Mouse (Mus musculus): ENCODE measurements around the gene Taf12. TPM values are rescaled to one million over a fixed set of nuclear protein-coding genes. Genes with fewer than 3 reads are reported as not detected.

Gene Taf12
- polyA plus RNA-seq, 1 experiment from 2014 or later: 40.3 TPM

DNA sequence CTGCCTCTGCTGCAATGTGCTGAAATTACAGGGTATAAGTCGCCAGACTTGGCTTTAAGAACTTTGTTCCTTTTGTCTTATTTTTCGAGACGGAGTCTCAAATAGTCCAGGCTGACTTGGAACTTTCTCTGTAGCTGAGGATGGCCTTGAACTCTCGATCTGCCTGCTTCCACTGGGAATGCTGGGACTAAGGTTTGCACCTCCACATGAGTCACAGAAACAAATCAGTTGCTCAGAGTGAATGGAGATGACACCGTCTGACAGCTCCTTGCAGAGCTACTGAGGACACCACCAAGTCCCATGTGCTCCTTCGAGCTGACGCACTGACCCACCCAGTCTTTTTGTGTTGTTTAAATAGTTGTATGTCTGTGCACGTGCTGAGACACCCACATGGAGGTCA, 21.0 kb upstream of the Taf12 start:
- WGBS: 85% methylated on average over 8 of the region's 8 CpGs
- Histone ChIP-seq H3K27me3 (replicated peaks; ENCODE audit: control insufficient read depth, insufficient read depth, low read length) (no peaks in the 10 kb centered on the region), H3K27ac (ENCODE audit: low read depth, low read length) (no peak overlapping the region), H3K4me1 (ENCODE audit: control insufficient read depth, insufficient read depth, low read depth, low read length) (no peaks in the 10 kb centered on the region), H3K36me3 (ENCODE audit: control insufficient read depth, insufficient read depth, low read length) (peaks cover 14% of the 10 kb centered on the region; the same call in 1 of the 2 replicates), H3K9me3 (ENCODE audit: control insufficient read depth, low read length) (no peaks in the 10 kb centered on the region), H3K4me3 (ENCODE audit: low read length) (no peak overlapping the region), H3K9ac (ENCODE audit: low read depth, low read length) (no peak overlapping the region), H3K4me2 (ENCODE audit: low read length) (no peak overlapping the region)
- ATAC-seq: no peak

DNA sequence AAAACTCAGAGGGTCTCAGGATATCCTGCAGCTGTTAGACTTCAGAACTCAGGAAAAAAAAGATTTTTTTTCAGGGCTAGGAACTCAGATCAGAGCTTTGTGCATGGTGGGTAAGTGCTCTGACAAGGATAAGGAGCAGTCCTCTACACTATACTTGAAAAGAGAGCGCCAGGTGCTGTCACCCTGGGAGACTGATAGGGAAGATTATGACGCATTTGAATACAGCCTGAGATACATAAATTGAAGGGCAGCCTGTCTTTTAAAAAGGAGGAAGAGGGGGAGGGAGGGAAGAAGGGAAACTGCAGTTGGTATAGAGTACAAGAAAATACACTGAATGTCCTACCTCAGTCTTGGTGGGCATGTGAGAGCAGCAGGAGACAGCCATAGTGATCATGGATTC, 20.6 kb upstream of the Taf12 start:
- Histone ChIP-seq H3K4me2 (ENCODE audit: low read length) (no peak overlapping the region), H3K4me3 (ENCODE audit: low read length) (no peak overlapping the region), H3K27me3 (replicated peaks; ENCODE audit: control insufficient read depth, insufficient read depth, low read length) (no peaks in the 10 kb centered on the region), H3K9ac (ENCODE audit: low read depth, low read length) (no peak overlapping the region), H3K27ac (ENCODE audit: low read depth, low read length) (no peak overlapping the region), H3K9me3 (ENCODE audit: control insufficient read depth, low read length) (no peaks in the 10 kb centered on the region), H3K36me3 (ENCODE audit: control insufficient read depth, insufficient read depth, low read length) (peaks cover 14% of the 10 kb centered on the region; the same call in 1 of the 2 replicates), H3K4me1 (ENCODE audit: control insufficient read depth, insufficient read depth, low read depth, low read length) (no peaks in the 10 kb centered on the region)
- no peak for ATAC-seq
- WGBS: 82% methylated on average over 2 of the region's 2 CpGs

DNA sequence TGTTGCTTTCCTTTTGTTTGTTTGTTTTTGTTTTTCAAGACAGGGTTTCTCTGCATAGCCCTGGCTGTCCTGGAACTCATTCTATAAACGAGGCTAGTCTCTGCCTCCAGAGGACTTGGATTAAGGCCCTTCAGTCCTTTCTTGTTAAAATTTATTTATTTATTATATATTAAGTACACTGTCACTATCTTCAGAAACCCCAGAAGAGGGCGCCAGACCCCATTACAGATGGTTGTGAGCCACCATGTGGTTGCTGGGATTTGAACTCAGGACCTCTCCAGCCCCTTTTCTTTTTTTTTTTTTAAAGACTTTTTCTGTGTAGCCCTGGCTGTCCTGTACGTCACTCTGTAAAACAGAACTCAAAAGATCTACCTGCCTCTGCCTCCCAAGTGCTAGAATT, 19.2 kb upstream of the Taf12 start:
- Histone ChIP-seq H3K27ac (ENCODE audit: low read depth, low read length) (no peak overlapping the region), H3K36me3 (ENCODE audit: control insufficient read depth, insufficient read depth, low read length) (peaks cover 10% of the 10 kb centered on the region; the same call in 1 of the 2 replicates), H3K4me3 (ENCODE audit: low read length) (no peak overlapping the region), H3K4me2 (ENCODE audit: low read length) (no peak overlapping the region), H3K4me1 (ENCODE audit: control insufficient read depth, insufficient read depth, low read depth, low read length) (peaks cover 9% of the 10 kb centered on the region), H3K27me3 (replicated peaks; ENCODE audit: control insufficient read depth, insufficient read depth, low read length) (no peaks in the 10 kb centered on the region), H3K9me3 (ENCODE audit: control insufficient read depth, low read length) (no peaks in the 10 kb centered on the region), H3K9ac (ENCODE audit: low read depth, low read length) (no peak overlapping the region)
- ATAC-seq: no peak
- WGBS: 83% methylated on average over 3 of the region's 3 CpGs

DNA sequence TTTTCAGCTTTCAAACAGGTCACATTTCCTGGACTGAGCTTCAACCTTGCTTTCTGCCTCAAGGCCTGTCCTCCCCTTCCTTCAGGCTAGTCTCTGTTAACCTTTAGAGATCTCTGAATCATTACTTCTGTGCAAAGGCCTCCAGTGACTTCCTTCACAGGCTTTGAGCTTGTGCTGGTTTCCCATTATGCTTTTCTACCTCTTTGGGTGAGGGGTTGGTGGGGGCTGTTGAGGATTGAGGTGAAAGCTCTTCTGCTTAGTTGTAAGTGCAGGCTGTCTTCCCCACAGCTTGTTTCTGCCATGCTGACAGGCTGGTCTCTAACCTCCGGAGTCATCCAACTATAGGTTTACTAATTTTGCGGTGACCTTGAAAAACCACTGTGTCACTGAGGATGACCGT, 17.8 kb upstream of the Taf12 start:
- H3K9me3 ChIP-seq (ENCODE audit: control insufficient read depth, low read length): no peaks in the 10 kb centered on the region
- H3K4me1 ChIP-seq (ENCODE audit: control insufficient read depth, insufficient read depth, low read depth, low read length): peaks cover 14% of the 10 kb centered on the region
- H3K9ac ChIP-seq (ENCODE audit: low read depth, low read length): no peak overlapping the region
- 93% methylated on average over 3 of the region's 3 CpGs for WGBS
- no peak overlapping the region for H3K4me3 ChIP-seq (ENCODE audit: low read length)
- no peak overlapping the region for H3K4me2 ChIP-seq (ENCODE audit: low read length)
- H3K27me3 ChIP-seq (replicated peaks; ENCODE audit: control insufficient read depth, insufficient read depth, low read length): no peaks in the 10 kb centered on the region
- ATAC-seq: no peak
- H3K36me3 ChIP-seq (ENCODE audit: control insufficient read depth, insufficient read depth, low read length): no peaks in the 10 kb centered on the region
- H3K27ac ChIP-seq (ENCODE audit: low read depth, low read length): no peak overlapping the region

DNA sequence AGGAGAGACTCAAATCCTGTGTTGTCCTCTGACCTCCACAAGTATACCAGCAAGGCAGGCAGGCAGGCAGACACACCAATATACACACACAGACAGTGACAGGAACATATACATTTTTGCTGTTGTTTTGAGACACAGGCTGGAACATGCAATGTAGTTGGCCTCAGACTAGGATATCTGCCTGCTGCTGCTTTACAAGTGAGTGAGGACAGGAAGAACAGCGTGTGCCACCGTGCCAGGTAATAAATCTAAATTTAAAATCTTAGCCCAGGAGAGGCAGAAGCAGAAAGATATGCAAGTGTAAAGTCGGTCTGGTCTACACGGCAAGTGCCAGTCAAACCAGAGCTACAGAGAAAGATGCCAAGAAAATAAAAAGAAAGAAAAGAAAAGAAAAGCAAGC, 14.9 kb upstream of the Taf12 start:
- Histone ChIP-seq H3K36me3 (ENCODE audit: control insufficient read depth, insufficient read depth, low read length) (no peaks in the 10 kb centered on the region), H3K27ac (ENCODE audit: low read depth, low read length) (no peak overlapping the region), H3K4me3 (ENCODE audit: low read length) (no peak overlapping the region), H3K4me2 (ENCODE audit: low read length) (no peak overlapping the region), H3K9ac (ENCODE audit: low read depth, low read length) (no peak overlapping the region), H3K9me3 (ENCODE audit: control insufficient read depth, low read length) (no peaks in the 10 kb centered on the region), H3K4me1 (ENCODE audit: control insufficient read depth, insufficient read depth, low read depth, low read length) (peaks cover 18% of the 10 kb centered on the region), H3K27me3 (replicated peaks; ENCODE audit: control insufficient read depth, insufficient read depth, low read length) (no peaks in the 10 kb centered on the region)
- ATAC-seq: no peak
- WGBS: 93% methylated on average over 4 of the region's 4 CpGs

DNA sequence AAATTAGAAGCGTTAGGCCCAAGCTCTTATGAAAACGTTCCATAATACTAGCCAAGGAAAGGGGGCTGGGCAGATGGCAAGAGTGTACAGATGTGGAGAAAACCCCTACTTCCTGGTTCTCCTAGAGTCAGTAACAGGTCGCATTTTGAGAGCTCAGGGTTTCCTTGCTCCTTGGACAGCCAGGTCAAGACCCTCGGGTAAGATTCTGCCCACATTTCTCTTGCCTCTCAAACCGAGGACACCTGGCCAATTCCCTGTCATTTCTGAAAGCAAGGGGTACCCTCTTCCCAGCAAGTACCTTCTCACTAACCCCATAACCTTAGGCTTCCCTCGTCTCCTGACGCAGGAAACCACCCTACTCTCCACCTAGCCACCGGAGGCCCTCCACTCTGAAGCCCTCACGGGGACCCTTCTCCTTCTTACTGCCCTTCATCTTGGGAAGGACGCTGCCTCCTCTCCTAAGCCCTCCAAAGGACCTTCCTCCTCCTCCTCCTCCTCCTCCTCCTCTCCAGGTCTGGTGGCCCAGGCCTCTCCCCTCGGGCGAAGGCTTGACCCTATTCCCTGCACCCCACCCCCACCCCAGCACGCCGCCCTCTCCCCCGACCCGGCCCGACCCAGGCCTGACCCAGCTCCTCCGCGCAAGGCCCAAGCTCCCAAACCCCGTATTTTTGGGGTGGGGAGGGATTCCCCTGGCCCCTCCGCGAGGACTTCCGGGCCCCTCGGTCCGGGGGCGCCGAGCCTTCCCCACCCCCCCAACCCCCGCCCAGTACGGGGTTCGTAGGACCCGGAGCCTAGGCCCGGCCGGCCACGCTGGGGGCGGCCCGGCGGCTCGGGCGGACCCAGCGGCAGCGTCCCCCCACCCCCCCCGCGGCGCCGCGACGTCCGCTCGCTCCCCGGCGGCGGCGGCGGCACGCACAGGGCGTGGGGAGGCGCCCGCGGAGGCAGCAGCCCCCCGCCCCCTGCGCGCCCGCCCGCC, 13.5 kb upstream of the Taf12 start:
- Histone ChIP-seq H3K27ac (ENCODE audit: low read depth, low read length) (peak overlapping the region; percentile 96), H3K4me2 (ENCODE audit: low read length) (peak overlapping the region; percentile 89), H3K9me3 (ENCODE audit: control insufficient read depth, low read length) (no peaks in the 10 kb centered on the region), H3K4me3 (ENCODE audit: low read length) (peak overlapping the region; percentile 84), H3K36me3 (ENCODE audit: control insufficient read depth, insufficient read depth, low read length) (no peaks in the 10 kb centered on the region), H3K4me1 (ENCODE audit: control insufficient read depth, insufficient read depth, low read depth, low read length) (peaks cover 18% of the 10 kb centered on the region), H3K9ac (ENCODE audit: low read depth, low read length) (peak overlapping the region; percentile 97), H3K27me3 (replicated peaks; ENCODE audit: control insufficient read depth, insufficient read depth, low read length) (no peaks in the 10 kb centered on the region)
- peak; percentile 86 for ATAC-seq
- 3% methylated on average over 35 of the region's 64 CpGs for WGBS

DNA sequence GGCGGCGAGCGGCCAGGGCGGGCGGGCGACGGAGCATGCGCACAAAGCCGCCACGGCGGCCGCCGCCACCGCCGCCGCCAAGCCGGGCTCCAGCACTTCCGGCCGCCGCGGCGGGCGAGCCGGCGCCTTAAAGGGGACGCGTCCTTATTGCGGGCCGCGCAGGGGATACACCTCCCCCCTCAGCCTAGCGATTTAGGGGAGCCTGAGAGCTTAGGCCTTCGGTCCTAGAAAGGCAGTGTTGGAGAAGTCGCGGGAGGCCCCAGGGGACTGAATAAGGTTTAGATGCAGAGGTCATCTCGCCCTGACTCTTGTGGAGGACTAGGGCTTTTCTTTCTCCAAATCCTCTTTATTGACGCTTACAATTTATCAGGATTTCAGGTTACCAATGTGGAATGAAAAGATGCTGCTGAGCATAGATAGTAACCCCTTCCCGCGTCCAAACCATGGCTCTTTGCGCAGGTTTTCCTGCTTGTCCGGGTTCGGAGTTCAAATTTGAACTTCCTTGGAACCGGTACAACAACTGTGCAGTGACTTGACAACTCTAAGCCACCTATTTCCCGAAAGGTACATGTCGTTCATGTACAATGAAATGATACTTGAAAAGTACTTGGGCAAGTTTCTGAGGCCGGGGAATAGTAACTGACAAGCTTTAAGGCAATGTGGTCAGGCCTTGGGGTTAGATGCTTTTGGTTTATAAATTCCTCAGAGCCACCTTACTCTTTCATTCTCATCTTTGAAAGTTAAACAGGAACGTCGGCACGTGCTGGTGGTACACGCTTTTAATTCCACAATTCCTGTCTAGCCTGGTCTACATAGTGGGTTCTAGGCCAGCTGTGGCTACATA, 12.4 kb upstream of the Taf12 start, which contains the start of gene Gmeb1:
Gmeb1 (minus strand) TSS at position 89 of the 844 bp plus-strand sequence.
- Histone ChIP-seq H3K27me3 (replicated peaks; ENCODE audit: control insufficient read depth, insufficient read depth, low read length) (no peaks in the 10 kb centered on the region), H3K4me3 (ENCODE audit: low read length) (peak within 1 kb of the TSS; percentile 84), H3K9ac (ENCODE audit: low read depth, low read length) (peak within 1 kb of the TSS; percentile 97), H3K36me3 (ENCODE audit: control insufficient read depth, insufficient read depth, low read length) (no peaks in the 10 kb centered on the region), H3K9me3 (ENCODE audit: control insufficient read depth, low read length) (no peaks in the 10 kb centered on the region), H3K4me2 (ENCODE audit: low read length) (peak within 1 kb of the TSS; percentile 89), H3K27ac (ENCODE audit: low read depth, low read length) (peak within 1 kb of the TSS; percentile 96), H3K4me1 (ENCODE audit: control insufficient read depth, insufficient read depth, low read depth, low read length) (peaks cover 18% of the 10 kb centered on the region)
- peak; percentile 94 for ATAC-seq
- WGBS: 21% methylated on average over 35 of the region's 49 CpGs

DNA sequence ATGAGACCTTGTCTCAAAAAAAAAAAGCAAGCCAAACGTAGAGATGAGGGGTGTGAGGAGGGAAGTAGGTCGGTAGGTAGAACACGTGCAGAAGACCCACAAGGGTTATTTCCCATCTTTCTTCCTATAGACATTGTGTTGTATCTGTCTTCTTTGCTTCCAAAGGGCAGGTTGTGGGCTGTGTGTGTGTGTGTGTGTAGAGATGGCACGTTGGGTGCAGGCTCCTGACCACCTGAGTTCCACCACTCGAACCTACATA, 11.9 kb upstream of the Taf12 start:
- WGBS: 86% methylated on average over 5 of the region's 5 CpGs
- Histone ChIP-seq H3K9ac (ENCODE audit: low read depth, low read length) (no peak overlapping the region), H3K36me3 (ENCODE audit: control insufficient read depth, insufficient read depth, low read length) (no peaks in the 10 kb centered on the region), H3K9me3 (ENCODE audit: control insufficient read depth, low read length) (no peaks in the 10 kb centered on the region), H3K27ac (ENCODE audit: low read depth, low read length) (no peak overlapping the region; the same call in 1 of the 2 replicates), H3K27me3 (replicated peaks; ENCODE audit: control insufficient read depth, insufficient read depth, low read length) (no peaks in the 10 kb centered on the region), H3K4me1 (ENCODE audit: control insufficient read depth, insufficient read depth, low read depth, low read length) (peaks cover 18% of the 10 kb centered on the region), H3K4me2 (ENCODE audit: low read length) (no peak overlapping the region; the same call in 1 of the 2 replicates), H3K4me3 (ENCODE audit: low read length) (no peak overlapping the region)
- ATAC-seq: no peak

DNA sequence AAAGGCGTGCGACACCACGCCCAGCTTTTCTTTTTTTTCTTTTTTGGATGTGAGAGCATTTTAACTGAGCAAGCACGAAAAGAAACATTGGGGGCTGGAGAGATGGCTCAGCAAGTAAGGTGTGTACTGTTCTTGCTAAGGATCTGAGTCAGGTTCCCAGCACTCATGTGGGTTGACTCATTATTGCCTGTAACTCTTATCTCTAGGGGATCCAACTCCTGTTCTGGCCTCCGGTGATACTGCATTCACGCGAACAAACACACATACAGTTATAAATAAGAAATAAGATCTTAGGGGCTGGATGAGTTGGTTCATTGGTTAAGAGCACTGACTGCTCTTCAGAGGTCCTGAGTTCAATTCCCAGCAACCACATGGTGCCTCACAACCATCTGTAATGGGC, 10.9 kb upstream of the Taf12 start:
- no peak overlapping the region for H3K4me3 ChIP-seq (ENCODE audit: low read length)
- no peak for ATAC-seq
- H3K27me3 ChIP-seq (replicated peaks; ENCODE audit: control insufficient read depth, insufficient read depth, low read length): no peaks in the 10 kb centered on the region
- WGBS: 98% methylated on average over 7 of the region's 7 CpGs
- peaks cover 18% of the 10 kb centered on the region for H3K4me1 ChIP-seq (ENCODE audit: control insufficient read depth, insufficient read depth, low read depth, low read length)
- H3K9ac ChIP-seq (ENCODE audit: low read depth, low read length): no peak overlapping the region
- H3K9me3 ChIP-seq (ENCODE audit: control insufficient read depth, low read length): no peaks in the 10 kb centered on the region
- H3K4me2 ChIP-seq (ENCODE audit: low read length): no peak overlapping the region
- H3K36me3 ChIP-seq (ENCODE audit: control insufficient read depth, insufficient read depth, low read length): no peaks in the 10 kb centered on the region
- H3K27ac ChIP-seq (ENCODE audit: low read depth, low read length): no peak overlapping the region
